Mouse (Mus musculus): Measurements from ENCODE around the gene Cxcl17. TPM values are rescaled to one million over a fixed set of nuclear protein-coding genes. Genes with fewer than 3 reads are reported as not detected.
"Not testable (repeated sequence)": the region's sequence is repeated elsewhere in the genome, so short reads cannot be mapped to it uniquely, and the experiment has no call there.

The Cxcl17 gene
- polyA plus RNA-seq (2015; fragmentation: Nextera tagmentation; extraction: Ambion mirVana): 0.18 and 0.43 TPM in 2 replicates

- no peaks in the 10 kb centered on the region for H3K36me3 ChIP-seq (ENCODE audit: control insufficient read depth, insufficient read depth, low read length)
- no peak within 1 kb of the TSS for H3K9ac ChIP-seq (ENCODE audit: low read depth, low read length)
- no peak within 1 kb of the TSS for H3K4me3 ChIP-seq (ENCODE audit: low read length)
- no peak within 1 kb of the TSS for H3K4me2 ChIP-seq (ENCODE audit: low read depth, low read length)
- no peaks in the 10 kb centered on the region for H3K27me3 ChIP-seq (replicated peaks; ENCODE audit: control insufficient read depth, insufficient read depth, low read length)
- H3K27ac ChIP-seq (ENCODE audit: low read length): no peak within 1 kb of the TSS
- WGBS: 41% methylated on average over 7 of the region's 7 CpGs
- ATAC-seq: no peak
- H3K9me3 ChIP-seq (ENCODE audit: control insufficient read depth, low read length): no peaks in the 10 kb centered on the region
- H3K4me1 ChIP-seq (ENCODE audit: control insufficient read depth, insufficient read depth, low read length): no peaks in the 10 kb centered on the region
These were observed at the start of gene Cxcl17 for GRCm38 (mm10) chr7:25412833-25413441. Gene Cxcl17, minus strand, starts transcription at chr7:25412886.

GRCm38 (mm10) chr7:25462033-25462337 is 49.3 kb upstream of the Cxcl17 start:
- H3K9me3 ChIP-seq (ENCODE audit: control insufficient read depth, low read length); H3K36me3 ChIP-seq (ENCODE audit: control insufficient read depth, insufficient read depth, low read length); H3K4me3 ChIP-seq (ENCODE audit: low read length); H3K4me1 ChIP-seq (ENCODE audit: control insufficient read depth, insufficient read depth, low read length); H3K4me2 ChIP-seq (ENCODE audit: low read depth, low read length); H3K9ac ChIP-seq (ENCODE audit: low read depth, low read length); H3K27me3 ChIP-seq (replicated peaks; ENCODE audit: control insufficient read depth, insufficient read depth, low read length); H3K27ac ChIP-seq (ENCODE audit: low read length); ATAC-seq: not testable (repeated sequence)
- no CpG with 5 or more reads among the region's 1 CpGs for WGBS

- H3K27me3 ChIP-seq (replicated peaks; ENCODE audit: control insufficient read depth, insufficient read depth, low read length); H3K36me3 ChIP-seq (ENCODE audit: control insufficient read depth, insufficient read depth, low read length); H3K27ac ChIP-seq (ENCODE audit: low read length); H3K4me2 ChIP-seq (ENCODE audit: low read depth, low read length); H3K9ac ChIP-seq (ENCODE audit: low read depth, low read length); H3K4me1 ChIP-seq (ENCODE audit: control insufficient read depth, insufficient read depth, low read length); H3K9me3 ChIP-seq (ENCODE audit: control insufficient read depth, low read length); ATAC-seq; H3K4me3 ChIP-seq (ENCODE audit: low read length): not testable (repeated sequence)
- WGBS: 62% methylated on average over 4 of the region's 5 CpGs
These were observed 48.8 kb upstream of the Cxcl17 start for GRCm38 (mm10) chr7:25461336-25462032.

DNA sequence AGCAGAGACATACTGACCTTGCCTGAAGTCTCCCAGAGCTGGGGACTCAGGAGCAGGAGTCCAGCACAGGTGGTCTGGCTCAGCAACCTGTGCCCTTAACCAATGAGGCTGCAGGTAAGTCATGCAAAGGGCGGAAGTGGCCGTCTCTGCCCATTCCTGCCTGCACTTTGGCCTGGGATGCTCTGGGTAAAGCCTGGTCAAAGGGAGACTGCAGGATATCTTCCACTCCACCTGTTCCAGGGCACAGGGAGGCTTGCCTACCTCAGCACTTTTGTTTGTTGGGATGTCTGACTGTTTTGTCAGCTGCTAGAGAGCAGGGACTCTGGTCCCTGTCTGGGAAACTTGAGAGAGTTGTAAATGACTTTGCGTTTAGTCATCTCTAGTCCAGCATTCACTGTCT is 39.4 kb upstream of the Cxcl17 start:
- no peak overlapping the region for H3K9ac ChIP-seq (ENCODE audit: low read depth, low read length)
- H3K27ac ChIP-seq (ENCODE audit: low read length): 0 out of 2 replicates have a peak overlapping the region, but pooled peaks have one; percentile 8
- no peaks in the 10 kb centered on the region for H3K27me3 ChIP-seq (replicated peaks; ENCODE audit: control insufficient read depth, insufficient read depth, low read length)
- H3K4me2 ChIP-seq (ENCODE audit: low read depth, low read length): no peak overlapping the region
- H3K9me3 ChIP-seq (ENCODE audit: control insufficient read depth, low read length): no peaks in the 10 kb centered on the region
- H3K4me3 ChIP-seq (ENCODE audit: low read length): no peak overlapping the region
- WGBS: 67% methylated on average over 3 of the region's 3 CpGs
- ATAC-seq: peak; percentile 49
- peaks cover 8% of the 10 kb centered on the region; the same call in 1 of the 2 replicates for H3K4me1 ChIP-seq (ENCODE audit: control insufficient read depth, insufficient read depth, low read length)
- H3K36me3 ChIP-seq (ENCODE audit: control insufficient read depth, insufficient read depth, low read length): no peaks in the 10 kb centered on the region

- H3K9me3 ChIP-seq (ENCODE audit: control insufficient read depth, low read length): no peaks in the 10 kb centered on the region
- no peak overlapping the region for H3K9ac ChIP-seq (ENCODE audit: low read depth, low read length)
- H3K4me1 ChIP-seq (ENCODE audit: control insufficient read depth, insufficient read depth, low read length): peaks cover 8% of the 10 kb centered on the region; the same call in 1 of the 2 replicates
- ATAC-seq: peak; percentile 84
- H3K4me2 ChIP-seq (ENCODE audit: low read depth, low read length): no peak overlapping the region
- H3K4me3 ChIP-seq (ENCODE audit: low read length): no peak overlapping the region
- no peaks in the 10 kb centered on the region for H3K36me3 ChIP-seq (ENCODE audit: control insufficient read depth, insufficient read depth, low read length)
- H3K27ac ChIP-seq (ENCODE audit: low read length): peak overlapping the region; percentile 48; the same call in 1 of the 2 replicates
- 32% methylated on average over 9 of the region's 9 CpGs for WGBS
- H3K27me3 ChIP-seq (replicated peaks; ENCODE audit: control insufficient read depth, insufficient read depth, low read length): no peaks in the 10 kb centered on the region
These were observed 37.5 kb upstream of the Cxcl17 start for GRCm38 (mm10) chr7:25449913-25450890.

GRCm38 (mm10) chr7:25440816-25441153 is 28.1 kb upstream of the Cxcl17 start:
- no peak overlapping the region for H3K9ac ChIP-seq (ENCODE audit: low read depth, low read length)
- H3K9me3 ChIP-seq (ENCODE audit: control insufficient read depth, low read length): no peaks in the 10 kb centered on the region
- WGBS: 87% methylated on average over 6 of the region's 6 CpGs
- H3K36me3 ChIP-seq (ENCODE audit: control insufficient read depth, insufficient read depth, low read length): no peaks in the 10 kb centered on the region
- H3K27ac ChIP-seq (ENCODE audit: low read length): no peak overlapping the region
- H3K4me1 ChIP-seq (ENCODE audit: control insufficient read depth, insufficient read depth, low read length): no peaks in the 10 kb centered on the region
- no peak; the same call in 1 of the 2 replicates for ATAC-seq
- H3K4me3 ChIP-seq (ENCODE audit: low read length): no peak overlapping the region
- H3K4me2 ChIP-seq (ENCODE audit: low read depth, low read length): no peak overlapping the region
- H3K27me3 ChIP-seq (replicated peaks; ENCODE audit: control insufficient read depth, insufficient read depth, low read length): no peaks in the 10 kb centered on the region

DNA sequence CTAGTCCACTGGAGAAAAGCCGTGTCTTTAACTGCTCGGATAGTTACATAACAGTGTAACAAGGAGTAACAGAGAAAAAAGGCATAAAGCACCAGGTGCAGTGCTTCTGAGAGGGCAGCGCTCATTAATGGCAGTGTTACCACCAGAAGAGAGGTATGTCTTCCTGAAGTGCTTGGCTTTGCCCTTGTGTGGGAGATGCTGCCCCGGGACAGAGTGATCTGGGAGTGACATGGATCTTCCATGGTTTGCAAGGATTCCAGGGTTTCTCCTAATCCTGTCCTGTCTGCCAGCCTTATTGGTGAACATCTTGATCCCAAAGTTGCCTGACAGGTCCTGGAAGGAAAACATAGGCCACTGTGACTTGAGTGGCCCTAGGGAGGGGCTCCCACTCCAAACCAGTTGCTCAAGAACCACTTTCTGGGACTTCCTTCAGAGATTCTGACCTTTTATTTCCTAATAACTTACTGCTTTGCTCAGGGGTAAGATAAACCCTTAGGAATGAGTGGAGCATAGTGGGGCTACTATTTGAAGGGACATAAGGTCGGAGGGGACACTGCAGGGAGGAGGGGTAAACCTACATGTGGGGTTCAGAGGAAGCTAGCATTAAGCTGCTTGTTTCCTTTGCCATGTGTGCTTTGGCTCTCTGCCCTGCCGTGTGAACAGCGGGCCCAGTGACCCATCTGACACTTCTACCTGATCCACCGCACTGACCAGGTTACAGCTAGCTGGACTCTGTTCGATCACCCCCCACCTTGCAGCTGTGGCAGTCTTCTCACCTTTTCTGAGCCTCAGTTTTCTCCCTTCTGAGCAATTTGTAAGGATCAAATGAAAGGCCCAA is 27.5 kb upstream of the Cxcl17 start:
- Histone ChIP-seq H3K4me2 (ENCODE audit: low read depth, low read length) (no peak overlapping the region), H3K9me3 (ENCODE audit: control insufficient read depth, low read length) (no peaks in the 10 kb centered on the region), H3K36me3 (ENCODE audit: control insufficient read depth, insufficient read depth, low read length) (no peaks in the 10 kb centered on the region), H3K9ac (ENCODE audit: low read depth, low read length) (no peak overlapping the region), H3K4me3 (ENCODE audit: low read length) (no peak overlapping the region), H3K4me1 (ENCODE audit: control insufficient read depth, insufficient read depth, low read length) (no peaks in the 10 kb centered on the region), H3K27ac (ENCODE audit: low read length) (no peak overlapping the region), H3K27me3 (replicated peaks; ENCODE audit: control insufficient read depth, insufficient read depth, low read length) (no peaks in the 10 kb centered on the region)
- WGBS: 83% methylated on average over 9 of the region's 9 CpGs
- ATAC-seq: peak; percentile 44; the same call in 1 of the 2 replicates

DNA sequence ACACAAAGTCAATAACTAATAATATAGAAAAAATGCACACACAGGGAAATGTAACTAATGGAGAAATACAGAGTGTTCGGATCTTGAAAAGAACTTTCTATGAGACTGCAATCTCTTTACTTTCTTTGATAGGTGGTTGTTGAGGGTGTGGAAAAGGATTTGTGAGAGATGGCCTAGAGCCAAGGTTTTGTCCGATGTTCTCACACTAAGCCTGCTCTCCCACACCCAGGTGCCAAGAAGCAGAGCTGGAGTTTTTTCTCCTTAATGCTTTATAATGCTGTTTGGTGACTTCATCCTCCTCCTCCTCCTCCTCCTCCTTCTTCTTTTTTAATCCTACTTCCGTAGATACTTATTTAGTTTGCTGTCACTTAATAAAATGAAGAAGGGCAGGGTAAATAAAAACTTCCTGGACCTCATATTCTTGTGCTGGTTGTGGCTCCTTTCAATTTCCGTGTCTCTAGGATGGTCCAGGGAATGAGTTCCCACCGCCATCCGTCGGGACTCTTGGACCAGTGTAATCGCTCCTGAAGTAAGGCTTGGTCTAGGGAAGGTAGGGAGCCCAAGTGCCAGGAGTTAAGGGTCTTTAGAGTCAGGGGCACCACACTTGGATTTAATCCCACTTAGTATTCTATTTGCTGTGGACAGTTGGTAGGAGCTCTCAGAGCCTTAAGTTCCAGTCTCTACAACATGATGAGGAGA is 26.6 kb upstream of the Cxcl17 start:
- no peak for ATAC-seq
- 85% methylated on average over 8 of the region's 8 CpGs for WGBS
- no peaks in the 10 kb centered on the region for H3K4me1 ChIP-seq (ENCODE audit: control insufficient read depth, insufficient read depth, low read length)

More for the DNA sequence above, 26.6 kb upstream of the Cxcl17 start:
- H3K36me3 ChIP-seq (ENCODE audit: control insufficient read depth, insufficient read depth, low read length): no peaks in the 10 kb centered on the region
- no peak overlapping the region for H3K4me3 ChIP-seq (ENCODE audit: low read length)
- no peak overlapping the region for H3K27ac ChIP-seq (ENCODE audit: low read length)
- H3K9ac ChIP-seq (ENCODE audit: low read depth, low read length): no peak overlapping the region
- no peak overlapping the region for H3K4me2 ChIP-seq (ENCODE audit: low read depth, low read length)
- no peaks in the 10 kb centered on the region for H3K27me3 ChIP-seq (replicated peaks; ENCODE audit: control insufficient read depth, insufficient read depth, low read length)
- no peaks in the 10 kb centered on the region for H3K9me3 ChIP-seq (ENCODE audit: control insufficient read depth, low read length)
